ENCODE assay signal across 25 mouse cellular contexts in the genomic region with DNA sequence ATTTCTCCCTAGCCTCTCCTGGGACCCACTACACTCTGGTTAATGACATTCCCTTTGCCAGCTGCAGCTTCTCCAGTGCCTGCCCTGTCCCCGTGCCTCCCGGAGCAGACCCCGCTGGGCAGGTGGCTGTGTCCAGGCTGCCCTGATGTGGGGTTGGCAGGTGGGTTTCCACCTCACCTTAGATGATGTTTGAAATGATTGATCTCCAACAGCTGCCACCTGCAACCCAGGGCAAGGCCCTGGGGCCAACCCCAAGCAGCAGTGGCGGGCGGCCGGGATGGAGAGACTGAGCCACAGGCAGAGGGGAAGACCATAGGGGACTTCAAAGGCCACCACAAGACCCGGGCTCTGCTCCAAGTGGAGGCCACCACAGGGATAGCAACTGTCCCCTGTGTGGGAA.
DNase-seq lines count a peak whose midpoint lies in the region; ATAC-seq lines count a peak whose summit lies in the region.
"Had no signal": no experiment of that assay in that cellular context is flagged by ENCODE, and none has a peak within 500 bp of the region (broad histone marks: within the 10 kb centered on the region; RNA-seq: fewer than 3 reads in every experiment).

No protein-coding gene starts in this region.

- intact Hi-C loops in heart, postnatal 25 days (cut with DNase I): no loop called here

- H3K4me2 ChIP-seq in hindbrain, embryonic 11.5 days (replicated peaks; ENCODE audit: low read depth, low read length): no peak overlapping the region
- H3K4me2 ChIP-seq in midbrain, embryonic 13.5 days (replicated peaks): no peak overlapping the region
- H3K4me2 ChIP-seq: embryonic facial prominence, embryonic 13.5 days; forebrain, embryonic 12.5 days; forebrain, embryonic 15.5 days; heart, embryonic 13.5 days; hindbrain, embryonic 12.5 days; hindbrain, embryonic 15.5 days had no signal

- H3K9ac ChIP-seq in hindbrain, embryonic 11.5 days (ENCODE audit: low read depth, low read length): no peak overlapping the region
- H3K9ac ChIP-seq in midbrain, embryonic 13.5 days (replicated peaks): no peak overlapping the region
- H3K9ac ChIP-seq: embryonic facial prominence, embryonic 13.5 days; forebrain, embryonic 12.5 days; forebrain, embryonic 15.5 days; heart, embryonic 13.5 days; hindbrain, embryonic 12.5 days; hindbrain, embryonic 15.5 days had no signal

- H3K27ac ChIP-seq in hindbrain, embryonic 10.5 days: 0 out of 2 replicates have a peak overlapping the region, but pooled peaks have one; percentile 3
- no peak overlapping the region for H3K27ac ChIP-seq in hindbrain, embryonic 11.5 days (ENCODE audit: low read depth, low read length)
- peak overlapping the region; percentile 19; the same call in 1 of the 2 replicates for H3K27ac ChIP-seq in midbrain, embryonic 13.5 days
- H3K27ac ChIP-seq in midbrain, embryonic 10.5 days (replicated peaks): no peak overlapping the region; the same call in 1 of the 2 replicates
- H3K27ac ChIP-seq: embryonic facial prominence, embryonic 10.5 days; embryonic facial prominence, embryonic 13.5 days; forebrain, embryonic 12.5 days; forebrain, embryonic 15.5 days; heart, embryonic 13.5 days; hindbrain, embryonic 15.5 days had no signal

- H3K27me3 ChIP-seq in hindbrain, embryonic 10.5 days (ENCODE audit: insufficient read depth, poor library complexity, severe bottlenecking): no peaks in the 10 kb centered on the region
- H3K27me3 ChIP-seq in hindbrain, embryonic 11.5 days (ENCODE audit: control insufficient read depth, insufficient read depth, low read length): no peaks in the 10 kb centered on the region
- H3K27me3 ChIP-seq in midbrain, embryonic 13.5 days: no peaks in the 10 kb centered on the region
- H3K27me3 ChIP-seq in midbrain, embryonic 10.5 days (ENCODE audit: low read depth, poor library complexity, severe bottlenecking): no peaks in the 10 kb centered on the region; the same call in 1 of the 2 replicates
- H3K27me3 ChIP-seq: embryonic facial prominence, embryonic 13.5 days; forebrain, embryonic 15.5 days; hindbrain, embryonic 12.5 days; hindbrain, embryonic 15.5 days had no signal

- no peak for ATAC-seq in hindbrain, embryonic 11.5 days (ENCODE audit: low FRiP score)
- no peak for ATAC-seq in midbrain, embryonic 13.5 days
- ATAC-seq: activated CD4-positive, CD25-positive, alpha-beta regulatory T cell, adult 4 months; forebrain, embryonic 15.5 days had no signal

- no peak overlapping the region for H3K4me3 ChIP-seq in hindbrain, embryonic 10.5 days
- H3K4me3 ChIP-seq in hindbrain, embryonic 11.5 days (ENCODE audit: low read depth, low read length): no peak overlapping the region
- H3K4me3 ChIP-seq in midbrain, embryonic 13.5 days (replicated peaks): no peak overlapping the region
- no peak overlapping the region for H3K4me3 ChIP-seq in midbrain, embryonic 10.5 days
- H3K4me3 ChIP-seq: embryonic facial prominence, embryonic 10.5 days; embryonic facial prominence, embryonic 13.5 days; erythroblast, embryonic 14.5 days; forebrain, embryonic 12.5 days; forebrain, embryonic 15.5 days; heart, embryonic 13.5 days; hindbrain, embryonic 12.5 days; hindbrain, embryonic 15.5 days had no signal

- no peaks in the 10 kb centered on the region for H3K9me3 ChIP-seq in hindbrain, embryonic 10.5 days
- no peaks in the 10 kb centered on the region for H3K9me3 ChIP-seq in hindbrain, embryonic 11.5 days (ENCODE audit: control insufficient read depth, low read length)
- H3K9me3 ChIP-seq in midbrain, embryonic 13.5 days: no peaks in the 10 kb centered on the region
- H3K9me3 ChIP-seq in midbrain, embryonic 10.5 days (replicated peaks): no peaks in the 10 kb centered on the region
- H3K9me3 ChIP-seq: embryonic facial prominence, embryonic 10.5 days; embryonic facial prominence, embryonic 13.5 days; forebrain, embryonic 12.5 days; forebrain, embryonic 15.5 days; heart, embryonic 13.5 days; hindbrain, embryonic 12.5 days; hindbrain, embryonic 15.5 days had no signal

- peaks cover 30% of the 10 kb centered on the region for H3K4me1 ChIP-seq in hindbrain, embryonic 10.5 days (replicated peaks)
- H3K4me1 ChIP-seq in hindbrain, embryonic 11.5 days (replicated peaks; ENCODE audit: control insufficient read depth, insufficient read depth, low read length): peaks cover 8% of the 10 kb centered on the region; the same call in 1 of the 2 replicates
- peaks cover 29% of the 10 kb centered on the region for H3K4me1 ChIP-seq in midbrain, embryonic 13.5 days (replicated peaks)
- H3K4me1 ChIP-seq in midbrain, embryonic 10.5 days: peaks cover 17% of the 10 kb centered on the region
- H3K4me1 ChIP-seq: heart, embryonic 13.5 days had no signal

- WGBS in hindbrain, embryonic 10.5 days: 88% methylated on average over 7 of the region's 7 CpGs
- 82% methylated on average over 7 of the region's 7 CpGs for WGBS in hindbrain, embryonic 11.5 days
- WGBS in midbrain, embryonic 13.5 days: 81% methylated on average over 7 of the region's 7 CpGs
- WGBS in midbrain, embryonic 10.5 days: 83% methylated on average over 7 of the region's 7 CpGs

- no peaks in the 10 kb centered on the region for H3K36me3 ChIP-seq in hindbrain, embryonic 10.5 days
- no peaks in the 10 kb centered on the region for H3K36me3 ChIP-seq in hindbrain, embryonic 11.5 days (ENCODE audit: control insufficient read depth, insufficient read depth, low read length)
- no peaks in the 10 kb centered on the region for H3K36me3 ChIP-seq in midbrain, embryonic 13.5 days
- no peaks in the 10 kb centered on the region for H3K36me3 ChIP-seq in midbrain, embryonic 10.5 days
- H3K36me3 ChIP-seq: embryonic facial prominence, embryonic 10.5 days; embryonic facial prominence, embryonic 13.5 days; forebrain, embryonic 12.5 days; forebrain, embryonic 15.5 days; heart, embryonic 13.5 days; hindbrain, embryonic 12.5 days; hindbrain, embryonic 15.5 days had no signal

- peak; percentile 85 for DNase-seq in heart, adult 11 months
- no peak for DNase-seq in heart, postnatal 25 days (ENCODE audit: low spot score)
- DNase-seq in hindbrain, embryonic 10.5 days (ENCODE audit: low spot score): no peak
- no peak for DNase-seq in hindbrain, embryonic 11.5 days (ENCODE audit: low spot score)
- DNase-seq in midbrain, embryonic 10.5 days (ENCODE audit: low spot score): no peak
- DNase-seq in testis, postnatal 10 days (ENCODE audit: low spot score): peak; percentile 44
- DNase-seq in testis, postnatal 14 days (ENCODE audit: low spot score): no peak
- DNase-seq: adrenal gland, adult 8-10 months; adrenal gland, postnatal 25 days; cerebellum, adult 11-12 months; cerebellum, adult 8-10 months; cerebellum, postnatal 36 days; embryo, embryonic 11 days; gastrocnemius, postnatal 25 days; heart, postnatal 14 days had no signal

Comparison
In these comparisons a context has a peak if more than half of its experiments do, and no peak if none do; other contexts are left out.
1. DNase-seq: peak in heart, adult 11 months (single experiment) and testis, postnatal 10 days (single experiment); none in heart, postnatal 25 days (single experiment), hindbrain, embryonic 10.5 days (single experiment), hindbrain, embryonic 11.5 days (single experiment), midbrain, embryonic 10.5 days (single experiment) and testis, postnatal 14 days (single experiment).
2. H3K27ac ChIP-seq: peak in hindbrain, embryonic 10.5 days (single experiment) and midbrain, embryonic 13.5 days (single experiment); none in hindbrain, embryonic 11.5 days (single experiment) and midbrain, embryonic 10.5 days (single experiment).